30 mouse cellular contexts compared by ENCODE assay signal in the genomic region with DNA sequence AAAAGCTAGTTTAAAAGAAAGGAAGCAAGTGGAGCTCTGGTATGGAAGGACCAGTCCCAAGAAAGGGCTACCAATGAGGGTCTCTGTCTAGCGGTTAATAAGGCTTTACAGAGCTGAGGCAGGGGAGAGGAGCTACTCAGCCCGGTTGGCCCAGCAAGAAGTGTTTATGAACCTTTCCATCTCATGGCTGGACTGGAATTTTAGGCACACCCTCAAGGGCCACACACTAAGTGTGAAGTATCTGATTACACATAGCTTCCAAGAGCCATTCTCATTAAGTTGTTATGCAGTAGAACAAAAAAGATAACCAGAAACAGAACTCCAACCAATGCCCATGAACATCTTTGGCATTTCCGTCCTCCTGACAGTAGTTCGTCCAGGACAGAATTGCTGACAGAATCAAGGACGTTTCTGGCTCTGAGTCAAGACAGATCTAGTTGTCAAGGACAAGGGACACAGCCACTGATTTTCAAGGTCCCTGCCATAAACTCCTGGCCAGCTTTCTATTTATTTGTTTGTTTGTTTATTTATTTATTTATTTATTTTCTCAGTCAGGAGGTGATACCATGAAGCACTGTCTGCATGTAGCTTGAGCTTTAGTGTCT.
A peak's percentile ranks its signal among the peaks of the same experiment; 100 is the strongest.
DNase-seq lines count a peak whose midpoint lies in the region; ATAC-seq and TF ChIP-seq lines count a peak whose summit lies in the region.
"Had no signal": no experiment of that assay in that cellular context is flagged by ENCODE, and none has a peak within 500 bp of the region (broad histone marks: within the 10 kb centered on the region; RNA-seq: fewer than 3 reads in every experiment).

No protein-coding gene starts in this region.

- TF ChIP-seq EP300 in heart, adult 2 months (IDR thresholded peaks at IDR 0.05; ENCODE audit: insufficient read depth, low read depth, low read length): no peak

- H3K36me3 ChIP-seq in heart, adult 2 months (ENCODE audit: control insufficient read depth, insufficient read depth, low read length): no peaks in the 10 kb centered on the region
- H3K36me3 ChIP-seq in heart, embryonic 16.5 days (ENCODE audit: control insufficient read depth, insufficient read depth): no peaks in the 10 kb centered on the region
- no peaks in the 10 kb centered on the region for H3K36me3 ChIP-seq in hindbrain, embryonic 12.5 days
- H3K36me3 ChIP-seq: heart, embryonic 10.5 days; limb, embryonic 12.5 days; lung, embryonic 15.5 days; midbrain, embryonic 12.5 days; neural tube, embryonic 12.5 days had no signal

- H3K9me3 ChIP-seq in heart, embryonic 16.5 days (replicated peaks; ENCODE audit: control insufficient read depth, low read length): no peaks in the 10 kb centered on the region
- no peaks in the 10 kb centered on the region for H3K9me3 ChIP-seq in hindbrain, embryonic 12.5 days (replicated peaks)
- H3K9me3 ChIP-seq: heart, embryonic 10.5 days; limb, embryonic 12.5 days; lung, embryonic 15.5 days; megakaryocyte, embryonic 14.5 days; midbrain, embryonic 12.5 days; neural tube, embryonic 12.5 days had no signal

- peak; percentile 81 for DNase-seq in heart, adult 11 months
- no peak for DNase-seq in heart, adult 2 months
- no peak for DNase-seq in heart, postnatal 25 days (ENCODE audit: low spot score)
- DNase-seq in NIH3T3 (ENCODE audit: low read depth): peak; percentile 14
- peak; percentile 42 for DNase-seq in adrenal gland, postnatal 14 days
- DNase-seq: cerebellum, adult 2 months; cerebellum, postnatal 14 days; gastrocnemius, adult 2 months; gastrocnemius, postnatal 36 days; kidney, postnatal 14 days; lung, postnatal 4 days; right cerebral cortex, adult 18-20 months; spleen, adult 18-20 months; thymus, adult 18-20 months; thymus, postnatal 25 days had no signal

- no peaks in the 10 kb centered on the region for H3K27me3 ChIP-seq in heart, adult 2 months (ENCODE audit: control insufficient read depth, insufficient read depth, low read length)
- H3K27me3 ChIP-seq in heart, embryonic 16.5 days (ENCODE audit: control insufficient read depth, insufficient read depth, low read length): no peaks in the 10 kb centered on the region
- H3K27me3 ChIP-seq in hindbrain, embryonic 12.5 days: no peaks in the 10 kb centered on the region
- H3K27me3 ChIP-seq: limb, embryonic 12.5 days; lung, embryonic 15.5 days; midbrain, embryonic 12.5 days; neural tube, embryonic 12.5 days had no signal

- no peak overlapping the region for H3K4me2 ChIP-seq in heart, embryonic 16.5 days (ENCODE audit: low read depth, low read length)
- H3K4me2 ChIP-seq in hindbrain, embryonic 12.5 days (replicated peaks): no peak overlapping the region
- H3K4me2 ChIP-seq: hindbrain, embryonic 14.5 days; limb, embryonic 12.5 days; lung, embryonic 15.5 days; midbrain, embryonic 12.5 days; neural tube, embryonic 12.5 days had no signal

- no peak overlapping the region for H3K27ac ChIP-seq in heart, adult 2 months
- peak overlapping the region; percentile 59 for H3K27ac ChIP-seq in heart, embryonic 16.5 days (ENCODE audit: low read length)
- H3K27ac ChIP-seq in hindbrain, embryonic 12.5 days: no peak overlapping the region
- H3K27ac ChIP-seq: gastrocnemius, adult 2 months; heart, embryonic 10.5 days; hindbrain, embryonic 14.5 days; left cerebral cortex, adult 2 months; limb, embryonic 12.5 days; lung, embryonic 15.5 days; midbrain, embryonic 12.5 days; neural tube, embryonic 12.5 days; stomach, postnatal 0 days had no signal

- intact Hi-C loops in heart, adult 2 months (cut with DNase I): no loop called here
- intact Hi-C loops in heart, postnatal 25 days (cut with DNase I): no loop called here

- no peak for TF ChIP-seq POLR2A in heart, adult 2 months (IDR thresholded peaks at IDR 0.05; ENCODE audit: insufficient read depth, low read depth, low read length)

- no peaks in the 10 kb centered on the region for H3K79me2 ChIP-seq in heart, adult 2 months (replicated peaks; ENCODE audit: control insufficient read depth, insufficient read depth, low read length)

- H3K4me3 ChIP-seq in heart, adult 2 months: no peak overlapping the region
- no peak overlapping the region for H3K4me3 ChIP-seq in heart, embryonic 16.5 days (ENCODE audit: low read length)
- H3K4me3 ChIP-seq in hindbrain, embryonic 12.5 days: no peak overlapping the region
- H3K4me3 ChIP-seq: erythroblast, embryonic 14.5 days; gastrocnemius, adult 2 months; heart, embryonic 10.5 days; left cerebral cortex, adult 2 months; limb, embryonic 12.5 days; lung, embryonic 15.5 days; megakaryocyte, embryonic 14.5 days; midbrain, embryonic 12.5 days; myocyte; neural tube, embryonic 12.5 days had no signal

- TF ChIP-seq CTCF in heart, adult 2 months (IDR thresholded peaks at IDR 0.05): no peak

- 51% methylated on average over 5 of the region's 5 CpGs for WGBS in heart, adult 2 months
- 42% methylated on average over 5 of the region's 5 CpGs for WGBS in heart, embryonic 16.5 days
- WGBS in hindbrain, embryonic 12.5 days: 78% methylated on average over 5 of the region's 5 CpGs

- no peaks in the 10 kb centered on the region for H3K4me1 ChIP-seq in heart, adult 2 months (ENCODE audit: control insufficient read depth, insufficient read depth, low read length)
- H3K4me1 ChIP-seq in heart, embryonic 16.5 days (ENCODE audit: control insufficient read depth, insufficient read depth, low read length): peaks cover 12% of the 10 kb centered on the region
- H3K4me1 ChIP-seq in hindbrain, embryonic 12.5 days: no peaks in the 10 kb centered on the region
- H3K4me1 ChIP-seq: heart, embryonic 10.5 days; limb, embryonic 12.5 days; lung, embryonic 15.5 days; megakaryocyte, embryonic 14.5 days; midbrain, embryonic 12.5 days; neural tube, embryonic 12.5 days had no signal

- no peak overlapping the region for H3K9ac ChIP-seq in heart, adult 2 months (ENCODE audit: low read depth, low read length)
- no peak overlapping the region for H3K9ac ChIP-seq in heart, embryonic 16.5 days (ENCODE audit: low read length)
- no peak overlapping the region for H3K9ac ChIP-seq in hindbrain, embryonic 12.5 days
- H3K9ac ChIP-seq: hindbrain, embryonic 14.5 days; limb, embryonic 12.5 days; lung, embryonic 15.5 days; midbrain, embryonic 12.5 days; neural tube, embryonic 12.5 days had no signal

- peak; percentile 78 for ATAC-seq in heart, embryonic 16.5 days (replicated peaks; ENCODE audit: extremely low read depth, insufficient read depth, low FRiP score)
- no peak for ATAC-seq in hindbrain, embryonic 12.5 days (ENCODE audit: low FRiP score)
- ATAC-seq: forebrain, embryonic 16.5 days; intestine, postnatal 0 days had no signal

Comparison
In these comparisons a context has a peak if more than half of its experiments do, and no peak if none do; other contexts are left out.
1. DNase-seq: peak in heart, adult 11 months (single experiment), NIH3T3 (single experiment) and adrenal gland, postnatal 14 days (single experiment); none in heart, adult 2 months (0 of 2) and heart, postnatal 25 days (single experiment).